Mouse (Mus musculus) heart, postnatal 4 days (tissue): ENCODE results near the gene Nav1. TPM values are rescaled to one million over a fixed set of nuclear protein-coding genes. Genes with fewer than 3 reads are reported as not detected.

ENCODE experiments used
- DNase-seq: peaks from one replicate; pipeline ENCODE4 v3.0.0; 2021
- total RNA-seq, 2 experiments: library from RNA; stranded (reverse); gene quantifications; 2 replicates each; pipeline ENCODE4 v1.2.3; 2021

Nav1 gene
- total RNA-seq, 2 experiments from 2014 or later: 53.9 to 54.8 TPM

DNA sequence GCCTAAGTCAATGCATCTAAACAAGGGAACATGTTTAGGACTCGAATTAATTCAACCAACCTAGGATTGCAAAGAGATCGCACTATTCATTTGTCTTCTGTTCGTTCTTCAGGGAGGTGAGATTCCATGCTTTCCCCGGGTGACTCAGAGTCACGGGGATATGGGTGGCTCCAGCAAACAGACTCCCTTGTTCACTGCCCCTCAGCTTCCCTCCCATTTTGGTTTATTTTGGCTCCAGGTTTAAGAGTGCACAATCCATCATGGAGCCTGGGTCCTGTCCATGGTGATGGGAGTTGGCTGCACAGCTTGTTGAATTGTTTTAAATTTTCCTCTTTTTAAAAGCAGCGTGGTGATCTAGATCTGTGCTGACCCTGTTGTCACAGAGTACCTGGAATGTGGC is 123.1 kb downstream of the Nav1 start:
- no peak for DNase-seq

DNA sequence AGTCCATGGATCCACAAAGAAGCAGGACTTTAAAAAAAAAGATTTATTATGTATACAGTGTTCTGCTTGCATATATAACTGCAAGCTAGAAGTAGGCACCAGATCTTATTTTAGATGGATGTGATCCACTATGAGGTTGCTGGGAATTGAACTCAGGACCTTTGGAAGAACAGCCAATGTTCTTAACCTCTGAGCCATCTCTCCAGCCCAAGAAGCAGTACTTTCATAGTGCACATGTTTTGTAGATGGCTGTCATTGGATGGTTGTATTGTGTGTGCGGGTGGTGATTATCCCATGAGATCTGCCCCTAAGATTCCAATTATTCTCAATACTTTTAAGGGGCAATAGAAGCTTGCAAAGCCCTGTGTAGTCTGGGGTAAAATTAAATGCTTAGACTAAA is 124.4 kb downstream of the Nav1 start:
- no peak for DNase-seq

DNA sequence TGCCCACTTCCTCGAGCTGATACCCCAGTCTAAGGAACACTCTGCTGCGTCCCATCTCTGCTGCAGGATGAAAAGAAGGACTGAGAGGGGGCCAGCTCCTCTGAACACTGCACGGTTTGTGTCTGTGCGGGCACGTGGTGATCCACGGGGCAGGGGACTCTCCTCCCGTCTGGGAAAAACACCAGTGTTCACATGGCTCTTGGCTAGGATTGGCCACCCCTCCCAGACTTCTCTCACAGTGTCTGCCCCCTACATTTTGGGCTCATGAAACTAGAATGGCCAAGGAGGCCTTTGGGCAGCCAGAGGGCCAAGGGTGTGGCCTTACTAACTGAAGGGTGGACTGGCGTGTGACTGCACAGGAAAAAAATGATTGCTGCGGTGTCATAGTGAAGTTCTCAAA is 125.4 kb downstream of the Nav1 start:
- DNase-seq: no peak

DNA sequence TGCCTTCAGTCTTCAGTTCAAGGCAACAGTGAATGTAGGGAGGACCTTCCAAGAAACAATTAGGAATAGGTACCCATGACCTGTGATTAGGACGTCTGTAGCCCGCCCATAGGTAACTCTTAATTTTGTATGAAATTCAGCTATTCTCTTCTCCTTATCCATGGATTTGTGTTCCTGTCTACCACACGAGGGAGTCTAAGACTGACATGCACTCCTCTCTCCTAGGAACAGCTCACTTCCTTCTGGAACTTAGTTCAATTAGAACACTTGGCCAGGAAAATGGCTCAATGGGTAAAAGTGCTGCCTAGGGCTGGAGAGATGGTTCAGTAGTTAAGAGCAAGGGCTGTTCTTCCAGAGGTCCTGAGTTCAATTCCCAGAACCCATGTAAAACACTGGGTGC is 126.3 kb downstream of the Nav1 start:
- no peak for DNase-seq

DNA sequence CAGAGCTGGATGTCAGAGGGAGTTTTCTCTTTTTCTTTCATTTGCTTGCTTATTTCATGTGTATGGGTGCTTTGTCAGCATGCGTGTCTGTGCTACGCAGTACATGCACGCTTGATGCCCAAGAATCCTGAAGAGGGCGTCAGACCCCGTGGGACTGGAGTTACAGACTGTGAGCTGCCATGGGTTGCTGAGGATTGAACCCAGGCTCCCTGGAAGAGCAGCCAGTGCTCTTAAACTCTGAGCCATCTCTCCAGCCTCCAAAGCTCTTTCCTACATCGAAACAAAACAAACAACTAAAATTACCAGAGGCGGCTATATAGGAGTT is 131.6 kb downstream of the Nav1 start:
- DNase-seq: no peak

DNA sequence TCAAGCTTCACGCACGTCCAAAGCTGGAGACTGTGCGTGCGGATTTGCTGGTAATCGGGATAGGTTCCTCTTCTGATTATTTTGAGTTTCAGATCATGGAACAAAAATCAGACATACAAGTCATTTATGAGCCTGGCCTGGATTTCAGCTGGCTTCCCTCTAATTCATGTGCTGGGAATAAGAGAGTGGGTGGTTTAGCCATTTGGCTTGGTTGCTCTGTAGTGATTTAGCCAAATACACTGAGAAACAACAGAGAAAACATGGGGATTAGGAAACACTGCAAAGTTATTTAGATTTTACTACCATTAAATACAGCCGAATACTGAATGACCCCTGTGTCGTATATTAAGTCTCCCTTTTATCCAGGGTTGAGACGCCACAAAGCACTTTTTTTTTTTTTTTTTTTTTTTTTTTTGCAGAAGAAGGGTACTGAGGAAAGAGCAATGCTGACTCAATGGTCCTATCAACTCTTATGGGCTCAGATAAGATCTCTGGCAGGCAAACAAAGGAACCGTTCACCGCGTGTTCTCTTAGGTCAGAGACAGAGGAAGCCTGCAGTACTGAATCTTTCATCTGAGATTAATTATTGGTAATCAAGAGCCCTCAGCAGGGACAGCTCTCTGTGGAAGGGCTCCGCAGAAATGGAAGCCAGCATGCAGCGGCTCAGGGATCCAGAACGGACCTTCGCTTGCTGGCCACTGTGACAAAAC is 132.1 kb downstream of the Nav1 start:
- DNase-seq: no peak

DNA sequence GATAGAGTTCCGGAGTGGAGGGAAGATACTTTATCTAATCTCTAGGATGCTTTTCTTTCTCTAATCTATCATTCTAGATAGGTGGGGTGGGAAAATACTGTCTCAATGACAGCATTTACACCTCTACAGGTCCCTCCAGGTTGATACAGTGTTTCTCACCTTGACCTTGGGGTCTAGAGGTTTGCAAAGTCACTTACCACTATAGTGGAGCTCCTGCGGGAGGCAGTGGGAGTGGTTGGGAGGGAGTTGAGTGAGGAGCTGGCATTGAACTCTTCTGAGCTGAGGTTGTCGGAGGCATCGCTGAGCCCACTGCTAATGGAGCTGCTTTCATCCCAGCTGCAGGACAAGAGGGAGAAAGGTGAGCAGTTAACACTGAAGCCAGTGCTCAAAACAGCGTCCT is 134.6 kb downstream of the Nav1 start:
- no peak for DNase-seq

DNA sequence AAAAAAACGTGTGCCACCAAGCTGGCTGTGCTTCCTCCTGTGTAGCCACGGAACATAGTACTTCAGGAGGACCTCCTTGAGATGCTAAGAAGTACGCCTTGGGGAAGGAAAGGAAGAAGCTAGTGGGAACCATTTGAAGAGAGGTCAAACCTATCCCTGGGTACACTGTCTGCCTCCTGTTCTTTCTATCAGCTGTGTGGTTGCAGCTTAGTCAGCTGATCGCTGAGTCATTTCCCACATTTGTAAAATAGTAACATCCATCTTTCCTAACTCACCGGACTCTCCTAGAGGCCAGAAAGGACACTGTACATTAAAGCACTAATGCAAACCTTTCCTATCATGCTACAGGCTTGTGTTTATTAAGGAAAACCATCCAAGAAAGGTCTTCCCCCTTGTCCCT is 135.4 kb downstream of the Nav1 start:
- no peak for DNase-seq

DNA sequence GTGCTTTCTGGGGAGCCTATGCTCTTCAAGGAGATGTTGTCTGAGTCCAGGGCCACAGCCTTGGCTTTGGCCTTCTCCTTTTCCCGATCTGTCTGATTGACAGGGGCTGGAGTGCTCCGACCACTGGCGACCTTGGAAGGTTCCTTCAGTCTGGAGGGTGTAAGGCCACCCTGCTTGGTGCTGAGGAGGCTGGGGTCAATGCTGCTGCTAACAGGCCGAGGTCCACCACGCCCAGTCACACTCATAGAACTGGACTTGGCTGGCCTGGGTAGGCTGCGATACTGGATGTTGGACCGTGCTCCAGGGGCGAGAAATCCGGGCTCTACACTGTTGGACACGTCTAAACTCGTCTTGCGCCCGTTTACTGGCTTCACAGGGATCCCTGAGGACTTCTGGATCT is 136.5 kb downstream of the Nav1 start:
- no peak for DNase-seq

DNA sequence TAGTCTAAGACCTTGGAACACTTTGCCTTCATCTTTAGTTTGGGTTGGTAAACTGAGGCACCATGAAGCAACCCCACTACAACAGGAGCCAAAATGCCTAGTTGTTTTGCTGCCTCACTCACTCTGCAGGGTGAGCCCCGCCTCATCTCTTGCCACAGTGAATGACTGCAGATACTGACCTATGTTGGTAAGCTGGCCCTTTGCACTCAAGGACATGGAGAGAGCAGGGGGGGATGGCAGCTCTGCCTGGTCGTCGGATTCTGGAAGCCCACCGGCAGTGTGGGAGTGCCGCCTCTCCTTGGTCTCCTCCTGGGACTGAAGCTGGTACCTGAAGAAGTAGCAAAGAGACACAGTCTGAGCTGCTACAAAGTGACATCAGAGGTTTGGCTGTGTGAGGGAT is 139.6 kb downstream of the Nav1 start:
- DNase-seq: no peak

DNA sequence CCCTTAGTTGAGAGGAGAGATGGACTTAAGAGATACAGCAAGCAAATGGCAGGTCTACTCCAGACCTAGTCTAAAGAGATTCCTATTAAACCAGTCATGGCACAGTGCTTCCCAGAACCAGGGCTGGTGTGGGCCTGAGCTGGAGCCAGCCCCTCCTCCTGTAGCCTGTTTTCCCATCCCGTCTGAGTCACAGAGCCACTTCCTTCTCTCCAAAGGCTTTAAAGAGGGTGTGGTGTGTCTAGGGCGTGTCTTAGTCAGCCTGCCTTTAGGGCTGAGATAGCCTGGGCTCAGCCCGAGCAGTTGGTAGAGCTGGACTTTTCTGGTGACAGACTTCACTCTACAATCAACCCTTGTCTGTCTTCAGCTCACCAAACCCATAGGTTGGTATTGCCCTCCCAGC is 140.2 kb downstream of the Nav1 start:
- no peak for DNase-seq

DNA sequence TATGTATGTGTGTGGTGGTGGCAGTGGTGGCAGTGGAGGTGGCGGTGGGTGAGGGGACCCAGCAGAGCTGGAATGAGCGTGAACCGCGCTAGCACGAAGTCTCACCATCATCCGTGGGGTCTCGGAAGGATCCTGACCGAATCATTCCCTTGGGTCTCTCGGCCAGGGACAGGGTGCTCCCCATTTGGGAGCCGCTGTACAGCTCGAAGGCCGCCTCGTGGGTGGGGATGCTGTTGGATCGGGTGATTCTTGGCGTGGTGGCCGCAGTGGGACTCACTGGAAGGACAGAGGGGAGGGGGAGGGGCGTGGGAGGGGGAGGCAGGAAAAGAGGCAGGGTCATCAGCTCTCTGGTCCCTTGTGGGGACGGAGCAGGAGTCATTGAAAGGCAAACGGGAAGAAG is 141.4 kb downstream of the Nav1 start:
- DNase-seq: no peak

DNA sequence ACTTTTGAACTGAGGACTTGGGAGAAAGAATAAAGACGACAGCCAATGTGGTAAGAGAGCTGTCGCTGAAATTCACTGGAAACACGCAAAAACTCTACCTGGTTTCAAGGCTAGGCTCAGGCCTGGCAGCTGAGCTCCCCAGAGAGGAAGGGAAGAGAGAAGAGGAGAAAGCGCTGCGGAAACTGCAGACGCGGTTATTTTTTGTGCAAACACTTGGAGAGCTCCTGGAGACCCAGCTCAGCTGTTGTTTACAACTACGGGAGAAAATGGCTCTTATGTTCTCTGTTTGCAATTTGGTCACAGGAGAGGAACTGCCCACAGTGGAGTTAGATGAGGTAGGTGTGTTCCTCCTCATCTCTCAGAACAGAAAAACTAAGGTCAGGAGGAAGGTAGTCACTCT is 144.4 kb downstream of the Nav1 start:
- DNase-seq: no peak

DNA sequence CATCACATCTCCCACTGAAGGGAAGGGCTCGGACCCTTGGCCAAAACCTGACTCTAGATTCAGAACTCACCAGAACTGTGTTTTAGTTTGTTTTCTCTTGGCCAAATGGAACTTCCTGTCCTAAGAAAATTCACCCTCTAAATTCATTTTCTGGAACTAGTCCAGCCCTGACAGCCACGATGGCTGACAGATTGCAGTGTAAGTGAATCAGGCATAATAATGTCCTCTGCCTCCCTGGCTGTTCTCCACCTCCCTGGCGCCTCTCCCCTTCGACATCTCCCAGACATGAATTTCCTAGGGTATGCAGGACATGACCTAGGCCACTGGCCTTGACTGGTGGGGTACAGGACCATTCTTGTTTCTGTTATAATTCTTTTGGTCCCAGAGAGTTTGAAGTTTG is 144.8 kb downstream of the Nav1 start:
- no peak for DNase-seq

DNA sequence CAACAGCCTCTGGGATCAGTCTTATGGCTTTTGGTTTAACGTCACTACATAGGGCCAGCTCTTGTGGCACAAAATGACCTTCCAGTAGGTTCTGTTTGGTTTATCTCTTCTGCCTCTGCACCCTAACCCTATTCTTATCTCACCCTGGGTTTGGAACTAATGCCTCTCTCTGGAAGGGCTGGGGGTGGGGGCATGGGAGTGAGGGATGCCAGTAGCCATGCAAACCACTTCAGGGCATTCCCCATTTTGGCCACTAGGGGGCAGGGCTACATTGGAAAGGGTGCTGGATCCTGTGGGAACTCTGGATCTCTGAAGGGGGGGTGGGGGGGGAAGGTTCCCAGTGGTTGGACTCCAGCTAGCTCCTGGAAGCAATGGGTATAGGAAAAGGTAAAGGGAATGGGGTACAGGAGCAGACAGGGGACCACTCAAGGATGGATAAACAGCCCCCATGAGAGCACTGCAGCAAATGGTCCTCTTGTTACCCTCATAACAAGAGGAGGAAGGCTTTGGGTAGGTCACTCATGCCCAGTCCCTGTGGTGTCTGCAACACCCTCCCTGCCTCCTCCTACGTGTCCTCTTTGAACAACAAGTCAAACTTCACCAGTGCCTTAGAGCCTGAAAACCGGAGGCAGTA is 145.9 kb downstream of the Nav1 start:
- peak; percentile 90 for DNase-seq

DNA sequence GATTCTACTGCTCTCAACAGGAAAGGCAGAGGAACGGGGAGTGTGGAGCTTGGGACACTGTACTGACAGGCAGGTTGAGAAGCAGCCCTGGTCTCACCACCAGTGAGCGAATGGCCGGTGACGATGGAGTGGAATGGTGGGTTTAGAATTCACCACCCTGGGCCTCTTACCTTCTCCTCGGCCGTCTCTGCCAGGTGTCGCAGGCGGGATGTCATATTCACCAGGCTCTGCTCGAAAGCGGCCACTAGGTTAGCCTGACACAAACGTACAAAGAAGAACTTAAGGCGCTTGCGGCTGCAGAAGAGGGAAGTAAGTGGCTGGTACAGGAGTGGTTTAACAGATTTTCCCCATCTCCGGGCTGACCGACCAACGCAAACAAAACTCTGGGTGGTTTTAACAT is 146.6 kb downstream of the Nav1 start:
- DNase-seq: no peak

DNA sequence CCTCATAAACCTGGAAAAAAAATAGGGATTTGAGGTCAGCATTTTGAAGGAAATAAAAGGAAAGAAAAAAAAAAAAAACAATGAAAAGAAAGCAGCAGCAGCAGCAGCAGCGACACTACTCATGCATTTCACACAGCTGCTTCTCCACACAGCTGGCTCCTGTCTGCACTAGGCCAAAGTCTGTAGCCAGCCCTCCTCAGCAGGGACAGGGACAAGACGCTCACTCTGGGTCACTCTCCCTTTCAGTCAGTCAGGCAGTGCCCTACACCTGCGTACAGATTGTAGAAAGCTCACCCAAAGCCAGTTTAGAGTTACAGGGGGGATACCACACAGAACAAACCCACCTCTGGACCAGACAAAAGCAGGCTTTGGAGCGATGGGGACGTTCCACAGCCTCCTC is 149.2 kb downstream of the Nav1 start:
- DNase-seq: no peak

DNA sequence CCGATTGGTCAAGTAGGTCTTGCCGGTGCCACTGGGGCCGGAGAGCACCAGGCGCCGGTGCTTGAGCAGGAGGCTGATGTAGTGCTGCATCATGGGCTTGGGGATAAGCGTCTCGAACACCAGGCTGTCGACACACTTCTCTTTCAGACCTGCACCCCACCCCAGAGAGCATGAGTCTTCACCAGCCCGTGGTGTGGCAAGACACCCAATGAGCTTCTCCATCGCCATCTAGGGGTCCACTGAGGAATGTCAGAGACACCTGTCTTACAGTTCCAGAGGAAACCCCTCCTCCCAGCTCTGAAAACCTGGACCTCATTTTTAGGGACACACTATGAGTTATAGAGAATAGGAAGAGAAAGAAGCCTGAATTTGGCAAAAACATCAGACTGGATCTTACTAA is 154.8 kb downstream of the Nav1 start:
- DNase-seq: peak; percentile 41

DNA sequence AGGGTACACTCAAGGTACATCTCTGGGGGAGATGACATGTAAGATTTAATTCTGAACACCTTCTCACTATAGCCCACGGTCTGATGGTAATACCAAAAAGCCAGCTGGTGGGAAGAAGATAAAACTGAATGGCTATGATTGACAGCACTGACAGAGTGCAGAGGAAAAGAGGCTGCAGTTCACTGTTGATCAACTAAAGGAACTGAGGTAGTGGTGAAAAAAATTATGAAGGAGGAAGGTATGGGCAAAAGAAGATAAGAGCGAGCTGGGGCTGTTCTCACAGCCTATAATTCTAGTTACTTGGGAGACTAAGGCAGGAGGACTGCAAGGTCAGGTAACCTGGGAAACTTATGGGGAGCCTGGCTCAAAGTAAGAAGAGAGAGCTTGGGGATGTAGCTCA is 155.7 kb downstream of the Nav1 start:
- no peak for DNase-seq

DNA sequence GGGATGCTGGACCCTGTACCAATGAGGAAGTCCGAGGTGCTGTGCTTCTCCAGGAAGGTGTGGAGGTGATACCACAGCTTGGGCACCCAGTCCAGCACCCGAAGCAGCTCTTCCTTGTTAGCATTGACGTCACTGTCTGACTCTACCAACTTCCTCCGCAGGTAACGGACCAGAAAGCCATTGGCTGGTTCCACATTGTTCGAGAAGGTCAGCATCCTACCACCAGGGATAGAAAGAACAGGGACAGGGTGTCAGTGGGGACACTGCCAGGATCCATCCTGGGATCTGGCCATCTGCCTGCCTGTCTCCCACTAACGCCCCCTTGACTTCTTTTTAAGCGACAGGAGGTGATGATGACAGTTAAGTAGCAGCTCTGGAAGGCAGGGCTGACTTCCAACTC is 157.2 kb downstream of the Nav1 start:
- no peak for DNase-seq

DNA sequence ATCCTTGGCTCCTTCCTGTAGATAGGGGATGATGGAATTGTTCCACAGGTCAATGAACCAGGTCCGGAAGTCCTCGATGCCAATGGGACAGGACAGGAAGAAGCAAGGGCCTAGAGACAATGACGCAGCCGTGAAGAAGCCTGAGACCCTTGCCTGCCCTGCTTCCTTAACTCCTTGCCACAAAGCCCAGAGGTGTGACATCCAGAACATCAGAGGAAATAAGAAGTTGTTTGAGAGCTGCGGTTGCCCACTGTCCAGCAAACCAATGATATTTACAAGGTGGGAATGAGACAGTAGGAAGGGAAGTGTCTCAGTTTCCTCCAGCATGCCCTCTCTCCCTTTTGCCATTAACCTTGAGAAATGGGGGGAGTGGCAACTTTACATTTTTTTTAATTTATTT is 158.2 kb downstream of the Nav1 start:
- DNase-seq: no peak

DNA sequence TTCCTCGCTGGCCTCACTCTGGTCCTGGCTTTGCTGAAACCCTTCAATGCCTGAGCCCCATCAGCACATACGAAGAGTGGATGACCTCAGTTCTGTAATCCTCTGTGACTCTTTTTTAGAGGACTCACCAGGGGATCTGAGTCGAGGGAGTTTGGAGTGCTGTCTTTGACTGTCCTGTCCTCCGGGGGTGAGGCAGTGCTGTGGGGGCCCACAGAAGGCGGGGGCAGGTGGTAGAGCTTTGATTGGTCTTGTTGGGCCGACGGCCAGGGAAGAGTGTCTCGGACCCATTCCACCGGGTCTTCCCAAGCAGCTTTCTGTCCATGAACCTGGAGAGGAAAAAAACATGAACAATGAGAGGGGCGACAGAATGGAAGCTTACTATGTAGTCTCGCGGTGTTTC is 163.6 kb downstream of the Nav1 start:
- DNase-seq: no peak

DNA sequence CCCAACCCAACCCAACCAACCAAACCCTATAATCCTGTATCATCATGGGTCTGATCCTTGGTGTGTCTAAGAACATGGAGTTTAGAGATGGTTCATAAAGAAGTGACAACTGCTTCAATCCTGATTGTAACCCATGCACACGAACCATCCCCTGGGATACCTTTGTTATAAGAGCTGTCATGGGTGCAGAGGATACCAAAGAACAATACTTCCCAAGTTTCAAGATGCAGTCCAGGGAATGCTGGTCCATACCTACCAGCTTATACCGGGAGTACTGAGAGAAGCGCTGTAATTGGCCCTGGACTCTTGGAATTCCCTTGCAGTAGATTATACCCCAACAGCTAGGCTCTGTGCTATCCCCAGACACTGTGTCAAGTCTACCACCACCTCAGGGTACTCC is 165.2 kb downstream of the Nav1 start:
- no peak for DNase-seq

DNA sequence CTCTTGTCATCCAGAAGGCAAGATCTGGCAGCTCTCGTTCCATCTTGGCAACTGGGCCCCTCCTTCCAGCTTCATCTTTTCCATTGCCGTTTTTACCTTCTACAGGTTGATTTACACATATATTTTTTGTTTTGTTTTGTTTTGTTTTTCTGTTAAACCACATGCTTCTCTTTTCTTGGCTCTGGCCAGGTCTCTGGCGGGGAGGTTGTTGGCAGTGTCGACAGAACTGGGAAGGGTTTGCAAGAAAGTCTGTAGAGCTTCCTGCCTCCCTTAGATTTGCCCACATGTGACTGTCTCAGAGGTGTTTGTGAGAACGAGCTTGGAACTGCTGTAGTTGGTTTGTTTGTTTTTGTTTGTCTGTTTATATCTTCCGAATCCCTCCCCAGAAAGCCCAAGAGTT is 166.1 kb downstream of the Nav1 start:
- DNase-seq: no peak

DNA sequence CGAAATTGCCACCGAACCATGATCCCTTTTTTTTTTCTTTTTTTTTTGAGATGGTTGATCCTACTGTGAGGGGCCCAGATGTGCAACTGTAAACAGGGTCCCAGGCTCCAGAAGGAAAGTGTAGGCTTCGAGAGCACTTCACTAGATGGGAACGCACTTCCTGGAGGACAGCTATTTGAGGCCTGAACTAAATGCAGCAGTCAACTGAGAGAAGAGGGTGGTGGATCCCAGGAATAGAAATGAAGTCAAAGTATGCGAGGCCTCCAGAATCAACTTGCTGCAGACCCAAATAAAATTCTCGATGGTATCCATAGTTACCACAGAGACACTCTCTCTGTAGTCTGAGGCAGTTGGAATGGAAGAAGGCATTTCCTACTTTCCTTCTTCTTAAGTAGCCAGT is 168.3 kb downstream of the Nav1 start:
- DNase-seq: no peak
